Mouse (Mus musculus) megakaryocyte, embryonic 14.5 days (primary cell): ENCODE data around the gene Apobec3.

ENCODE experiments used
- FLI1 ChIP-seq: IDR thresholded peaks from 2 replicates; pipeline ENCODE4 v1.6.1; 2012; ENCODE audit warnings: low read length, inconsistent platforms, mixed read lengths
- GATA1 ChIP-seq: IDR thresholded peaks from 3 replicates; pipeline ENCODE4 v1.6.1; 2012; ENCODE audit warnings: mixed read lengths, low read length, inconsistent platforms, borderline replicate concordance

- TF ChIP-seq GATA1 (no peak), FLI1 (no peak)
Measured at GRCm38 (mm10) chr15:79933670-79934514, 42.4 kb downstream of the Apobec3 start.
